Mouse (Mus musculus): ENCODE results near the gene Sertad4. TPM values are rescaled to one million over a fixed set of nuclear protein-coding genes. Genes with fewer than 3 reads are reported as not detected.
A peak's percentile ranks its signal among the peaks of the same experiment; 100 is the strongest.

Sertad4 gene
- total RNA-seq, 4 experiments from 2014 or later, result 16.0 to 19.6 (median 17.7) TPM

- DNase-seq (ENCODE audit: low spot score in 2 of 2), result no peak
These were observed 3.5 kb downstream of the Sertad4 start for GRCm38 (mm10) chr1:192852047-192852446.

GRCm38 (mm10) chr1:192851640-192852039, 3.9 kb downstream of the Sertad4 start:
- no peak for DNase-seq (ENCODE audit: low spot score in 2 of 2)

GRCm38 (mm10) chr1:192851126-192851525, 4.4 kb downstream of the Sertad4 start:
- no peak for DNase-seq (ENCODE audit: low spot score in 2 of 2)

GRCm38 (mm10) chr1:192849616-192850015, 5.9 kb downstream of the Sertad4 start:
- DNase-seq (ENCODE audit: low spot score in 2 of 2), result no peak

GRCm38 (mm10) chr1:192847254-192847653, 8.3 kb downstream of the Sertad4 start:
- no peak for DNase-seq (ENCODE audit: low spot score in 2 of 2)

GRCm38 (mm10) chr1:192841094-192841813, 14.3 kb downstream of the Sertad4 start:
- DNase-seq (ENCODE audit: low spot score in 2 of 2), result no peak

GRCm38 (mm10) chr1:192840655-192841054, 14.9 kb downstream of the Sertad4 start:
- no peak for DNase-seq (ENCODE audit: low spot score in 2 of 2)

GRCm38 (mm10) chr1:192835211-192835681, 20.3 kb downstream of the Sertad4 start:
- peak in 1 of 2 experiments; percentile 22 for DNase-seq (ENCODE audit: low spot score in 2 of 2)

- peak; percentile 54 to 65 for DNase-seq (ENCODE audit: low spot score in 2 of 2)
These were observed 21.0 kb downstream of the Sertad4 start for GRCm38 (mm10) chr1:192834361-192835210.

- no peak for DNase-seq (ENCODE audit: low spot score in 2 of 2)
These were observed 22.0 kb downstream of the Sertad4 start for GRCm38 (mm10) chr1:192833586-192833985.

- DNase-seq (ENCODE audit: low spot score in 2 of 2), result no peak
These were observed 22.5 kb downstream of the Sertad4 start for GRCm38 (mm10) chr1:192833097-192833496.

GRCm38 (mm10) chr1:192832338-192832737, 23.2 kb downstream of the Sertad4 start:
- no peak for DNase-seq (ENCODE audit: low spot score in 2 of 2)

GRCm38 (mm10) chr1:192830444-192830843, 25.1 kb downstream of the Sertad4 start:
- no peak for DNase-seq (ENCODE audit: low spot score in 2 of 2)

- peak in 1 of 2 experiments; percentile 37 for DNase-seq (ENCODE audit: low spot score in 2 of 2)
These were observed 26.6 kb downstream of the Sertad4 start for GRCm38 (mm10) chr1:192828928-192829327.

- no peak for DNase-seq (ENCODE audit: low spot score in 2 of 2)
These were observed 27.6 kb downstream of the Sertad4 start for GRCm38 (mm10) chr1:192827955-192828354.

GRCm38 (mm10) chr1:192825746-192826145, 29.8 kb downstream of the Sertad4 start:
- DNase-seq (ENCODE audit: low spot score in 2 of 2), result peak in 1 of 2 experiments; percentile 26

- DNase-seq (ENCODE audit: low spot score in 2 of 2), result no peak
These were observed 32.7 kb downstream of the Sertad4 start for GRCm38 (mm10) chr1:192822652-192823525.

- DNase-seq (ENCODE audit: low spot score in 2 of 2), result no peak
These were observed 33.3 kb downstream of the Sertad4 start for GRCm38 (mm10) chr1:192822309-192822651.

- no peak for DNase-seq (ENCODE audit: low spot score in 2 of 2)
These were observed 37.2 kb downstream of the Sertad4 start for GRCm38 (mm10) chr1:192818334-192818733.

GRCm38 (mm10) chr1:192815789-192816188, 39.8 kb downstream of the Sertad4 start:
- no peak for DNase-seq (ENCODE audit: low spot score in 2 of 2)

- DNase-seq (ENCODE audit: low spot score in 2 of 2), result no peak
These were observed 40.9 kb downstream of the Sertad4 start for GRCm38 (mm10) chr1:192814700-192815099.

Data from left cerebral cortex, adult 8-10 months (tissue).